Mouse (Mus musculus) lung, embryonic 14.5 days (tissue): Measurements from ENCODE around the gene Ubald1. TPM values are rescaled to one million over a fixed set of nuclear protein-coding genes. Genes with fewer than 3 reads are reported as not detected.

ENCODE experiments used
- ATAC-seq: fragments of 200-750 bp; cut with Nextera tagmentation; 2 replicates; pipeline ENCODE4 v1.8.0; 2017; ENCODE audit warnings: mild to moderate bottlenecking, moderate TSS enrichment, moderate library complexity; ENCODE audit not compliant: insufficient read depth
- DNase-seq: peaks from one replicate; pipeline ENCODE4 v3.0.0-alpha.2; 2015
- H3K27ac ChIP-seq: fragments of 300-500 bp; sonication (generic); 2 replicates; pipeline ENCODE4 v1.5.1; 2014; ENCODE audit warnings: low read depth, mild to moderate bottlenecking, moderate library complexity
- H3K27me3 ChIP-seq: fragments of 300-500 bp; sonication (generic); 2 replicates; pipeline ENCODE4 v1.6.1; 2014; ENCODE audit warnings: low read length, control low read depth; ENCODE audit not compliant: insufficient read depth
- H3K36me3 ChIP-seq: fragments of 300-500 bp; sonication (generic); 2 replicates; pipeline ENCODE4 v1.6.1; 2014; ENCODE audit warnings: control low read depth; ENCODE audit not compliant: insufficient read depth
- H3K4me1 ChIP-seq: fragments of 300-500 bp; sonication (generic); 2 replicates; pipeline ENCODE4 v1.6.1; 2014; ENCODE audit warnings: antibody characterized with exemption, control low read depth; ENCODE audit not compliant: insufficient read depth
- H3K4me2 ChIP-seq: fragments of 300-500 bp; sonication (generic); 2 replicates; pipeline ENCODE4 v1.6.1; 2014; ENCODE audit warnings: mild to moderate bottlenecking
- H3K4me3 ChIP-seq: fragments of 300-500 bp; sonication (generic); 2 replicates; pipeline ENCODE4 v1.5.1; 2014; ENCODE audit warnings: low read depth, low read length
- H3K9ac ChIP-seq: fragments of 300-500 bp; sonication (generic); 2 replicates; pipeline ENCODE4 v1.6.1; 2014
- H3K9me3 ChIP-seq: fragments of 300-500 bp; sonication (generic); 2 replicates; pipeline ENCODE4 v1.6.1; 2016; ENCODE audit warnings: low read depth, low read length, control low read depth
- CTCF ChIP-seq: IDR thresholded peaks from 2 replicates; pipeline ENCODE4 v1.5.1; 2016; ENCODE audit warnings: antibody characterized with exemption, low read depth
- WGBS: fragments of 180-500 bp; shearing (Covaris S2); extraction: QIAGEN DNeasy Blood & Tissue Kit; methylation state at CpG from one replicate; pipeline ENCODE4 v1.1.7; 2014; 5-methylcytosine and 5-hydroxymethylcytosine counted together
- polyA plus RNA-seq: library from polyadenylated mRNA; unstranded; fragments of >200 nt; fragmentation: Nextera tagmentation; extraction: Ambion mirVana; gene quantifications from 2 replicates; pipeline ENCODE4 v1.2.1, GENCODE M21; 2014

Gene Ubald1
- polyA plus RNA-seq, 1 experiment from 2014 or later: 39.3 TPM

DNA sequence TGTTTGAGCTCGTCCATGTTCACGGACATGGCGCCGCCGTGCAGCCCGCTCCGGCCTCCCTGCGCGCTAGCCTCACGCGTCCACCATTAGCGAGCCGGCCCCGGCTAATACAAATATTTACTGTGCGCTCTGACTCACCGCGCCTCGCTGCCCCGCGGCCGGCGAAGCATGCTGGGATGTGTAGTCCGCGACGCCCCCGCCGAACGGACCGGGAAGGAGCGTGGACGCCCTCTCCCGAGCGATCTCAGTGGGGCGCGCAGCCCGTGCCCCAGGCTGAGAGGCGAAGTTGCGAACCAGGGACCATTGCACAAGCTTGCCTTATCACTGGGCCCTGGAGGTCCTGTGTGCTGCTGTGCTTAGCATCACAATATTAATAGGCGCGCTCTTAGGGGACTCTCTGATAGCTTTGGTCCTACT is 399 bp downstream of the Ubald1 start:
- no peaks in the 10 kb centered on the region for H3K9me3 ChIP-seq
- H3K27me3 ChIP-seq: no peaks in the 10 kb centered on the region
- peak; percentile 38 for TF ChIP-seq CTCF
- WGBS: under 1% methylated on average over 40 of the region's 40 CpGs
- peak overlapping the region; percentile 80 for H3K4me3 ChIP-seq
- peak; percentile 73 for ATAC-seq
- peak overlapping the region; percentile 95 for H3K4me2 ChIP-seq
- H3K4me1 ChIP-seq: peaks cover 19% of the 10 kb centered on the region
- peak; percentile 94 for DNase-seq
- peaks cover 18% of the 10 kb centered on the region for H3K36me3 ChIP-seq
- H3K9ac ChIP-seq: peak overlapping the region; percentile 88
- H3K27ac ChIP-seq: peak overlapping the region; percentile 100

DNA sequence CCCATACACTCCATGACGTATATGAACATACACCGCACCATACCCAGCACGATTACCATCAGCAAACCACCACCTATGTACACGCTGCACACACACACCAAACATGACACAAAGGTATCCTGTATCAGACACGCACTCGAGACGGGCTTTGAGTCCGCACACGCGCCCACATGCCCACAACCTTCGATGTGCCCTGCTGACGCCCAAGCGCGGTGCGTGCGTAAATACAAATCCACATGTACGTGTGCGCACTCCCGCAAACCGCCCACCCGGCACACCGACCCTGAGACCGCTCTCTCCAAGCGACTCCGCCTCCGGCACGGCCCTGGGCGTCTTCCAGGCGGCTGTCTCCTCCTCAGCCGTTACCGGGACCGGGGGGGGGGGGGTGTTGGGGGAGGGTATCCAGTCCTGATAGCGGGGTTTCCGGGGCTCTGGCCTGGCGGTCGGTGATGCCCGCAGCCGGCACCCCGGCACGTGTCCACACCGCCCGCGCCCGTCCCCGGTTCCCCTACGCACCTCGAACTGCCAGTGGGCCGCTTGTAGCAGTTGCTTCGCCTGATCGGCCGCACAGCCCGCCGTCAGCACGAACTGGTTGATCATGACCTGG is 911 bp downstream of the Ubald1 start:
- H3K4me2 ChIP-seq: peak overlapping the region; percentile 95
- no peaks in the 10 kb centered on the region for H3K27me3 ChIP-seq
- peaks cover 19% of the 10 kb centered on the region for H3K4me1 ChIP-seq
- DNase-seq (peak; percentile 55), ATAC-seq (peak; percentile 5; the same call in 1 of the 2 replicates)
- H3K9ac ChIP-seq: peak overlapping the region; percentile 88
- 1% methylated on average over 43 of the region's 54 CpGs for WGBS
- H3K4me3 ChIP-seq: peak overlapping the region; percentile 80
- H3K27ac ChIP-seq: peak overlapping the region; percentile 100
- H3K9me3 ChIP-seq: no peaks in the 10 kb centered on the region
- peaks cover 23% of the 10 kb centered on the region for H3K36me3 ChIP-seq
- TF ChIP-seq CTCF: no peak

DNA sequence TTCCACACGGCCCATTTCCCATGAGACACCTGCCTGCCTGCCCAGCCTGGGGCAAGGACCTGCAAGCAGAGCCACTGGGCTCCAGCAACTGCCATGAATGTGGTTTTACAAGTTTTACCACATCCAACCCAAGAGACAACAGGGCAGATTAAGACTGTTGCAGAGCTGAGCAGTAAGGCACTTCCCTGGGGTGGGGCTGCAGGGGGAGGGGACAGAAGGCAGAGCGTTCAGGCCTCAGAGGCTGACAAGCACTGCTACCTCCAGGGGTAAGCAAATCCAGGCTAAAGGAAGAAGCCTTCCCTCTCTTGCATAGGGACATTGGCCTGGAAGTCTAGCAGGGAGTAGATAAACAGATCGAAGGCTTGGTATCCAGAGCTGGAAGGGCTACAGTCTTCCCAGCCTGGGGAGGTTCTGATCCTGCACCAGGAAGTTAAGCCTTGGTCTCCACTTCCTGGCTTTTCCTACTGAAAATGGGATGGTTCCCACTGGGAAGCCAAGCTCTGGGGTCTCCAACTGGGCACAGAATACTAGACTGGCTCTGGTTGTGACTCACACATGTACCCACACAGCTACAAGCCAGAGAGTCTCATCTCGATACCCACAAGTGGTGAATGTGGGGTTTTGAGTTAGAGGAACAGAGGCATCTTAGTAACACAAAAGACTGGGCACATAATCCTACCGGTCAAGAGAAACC is 1.8 kb downstream of the Ubald1 start:
- H3K9ac ChIP-seq: peak overlapping the region; percentile 88
- H3K9me3 ChIP-seq: no peaks in the 10 kb centered on the region
- peak overlapping the region; percentile 80 for H3K4me3 ChIP-seq
- peaks cover 19% of the 10 kb centered on the region for H3K4me1 ChIP-seq
- WGBS: 16% methylated on average over 5 of the region's 5 CpGs
- no peaks in the 10 kb centered on the region for H3K27me3 ChIP-seq
- H3K4me2 ChIP-seq: peak overlapping the region; percentile 95
- TF ChIP-seq CTCF: no peak
- DNase-seq (peak; percentile 48), ATAC-seq (no peak)
- H3K36me3 ChIP-seq: peaks cover 31% of the 10 kb centered on the region
- peak overlapping the region; percentile 100 for H3K27ac ChIP-seq

DNA sequence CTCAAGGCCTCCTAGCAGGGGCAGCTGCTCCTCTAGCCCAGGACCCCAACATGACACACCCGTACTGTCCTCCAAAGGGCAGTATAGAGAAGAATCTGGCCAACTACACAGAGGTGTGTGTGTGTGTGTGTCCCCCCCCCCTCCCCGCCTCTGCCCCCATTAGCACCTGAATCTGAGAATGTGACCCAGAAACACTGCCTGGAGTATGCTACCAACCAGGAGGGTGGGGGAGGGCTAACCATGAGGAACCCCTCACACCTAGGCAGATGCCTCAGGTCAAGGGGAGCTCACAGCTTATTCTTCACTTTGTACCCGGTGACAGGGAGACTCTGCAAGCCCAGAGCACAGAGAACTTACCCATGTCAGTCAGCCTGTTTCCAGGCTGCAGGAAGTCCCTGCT is 2.4 kb downstream of the Ubald1 start:
- WGBS: 63% methylated on average over 3 of the region's 3 CpGs
- Histone ChIP-seq H3K9ac (peak overlapping the region; percentile 88), H3K4me1 (peaks cover 19% of the 10 kb centered on the region)

DNA sequence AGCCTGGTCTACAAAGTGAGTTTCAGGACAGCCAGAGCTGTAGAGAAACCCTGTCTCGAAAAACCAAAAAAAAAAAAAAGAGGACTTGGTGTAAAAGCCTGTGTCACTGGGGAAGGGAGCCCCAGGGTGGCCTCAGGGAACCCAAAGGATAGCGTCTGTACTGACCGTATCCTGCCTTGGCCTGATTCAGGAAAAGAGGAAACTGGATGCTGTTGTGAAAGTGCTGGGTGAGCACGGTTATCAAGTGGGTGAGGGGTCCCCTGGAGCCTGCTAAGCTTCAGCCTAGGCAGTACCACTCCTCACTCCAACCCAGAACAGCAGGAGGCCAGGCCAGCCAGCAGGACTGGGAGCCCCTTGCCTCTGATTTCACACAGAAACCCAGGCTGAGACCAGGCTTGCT is 2.9 kb downstream of the Ubald1 start:
- Histone ChIP-seq H3K4me1 (peaks cover 19% of the 10 kb centered on the region), H3K9ac (peak overlapping the region; percentile 13; the same call in 1 of the 2 replicates), H3K4me3 (peak overlapping the region; percentile 80), H3K4me2 (peak overlapping the region; percentile 95), H3K27ac (peak overlapping the region; percentile 100; the same call in 1 of the 2 replicates), H3K9me3 (no peaks in the 10 kb centered on the region), H3K36me3 (peaks cover 32% of the 10 kb centered on the region), H3K27me3 (no peaks in the 10 kb centered on the region)
- no peak for ATAC-seq
- 87% methylated on average over 4 of the region's 4 CpGs for WGBS
- no peak for TF ChIP-seq CTCF
- no peak for DNase-seq

More for the DNA sequence above, 2.4 kb downstream of the Ubald1 start:
- Histone ChIP-seq H3K27ac (peak overlapping the region; percentile 100), H3K9me3 (no peaks in the 10 kb centered on the region), H3K27me3 (no peaks in the 10 kb centered on the region), H3K36me3 (peaks cover 32% of the 10 kb centered on the region), H3K4me2 (peak overlapping the region; percentile 95), H3K4me3 (peak overlapping the region; percentile 80)
- DNase-seq: no peak
- ATAC-seq: no peak
- no peak for TF ChIP-seq CTCF

DNA sequence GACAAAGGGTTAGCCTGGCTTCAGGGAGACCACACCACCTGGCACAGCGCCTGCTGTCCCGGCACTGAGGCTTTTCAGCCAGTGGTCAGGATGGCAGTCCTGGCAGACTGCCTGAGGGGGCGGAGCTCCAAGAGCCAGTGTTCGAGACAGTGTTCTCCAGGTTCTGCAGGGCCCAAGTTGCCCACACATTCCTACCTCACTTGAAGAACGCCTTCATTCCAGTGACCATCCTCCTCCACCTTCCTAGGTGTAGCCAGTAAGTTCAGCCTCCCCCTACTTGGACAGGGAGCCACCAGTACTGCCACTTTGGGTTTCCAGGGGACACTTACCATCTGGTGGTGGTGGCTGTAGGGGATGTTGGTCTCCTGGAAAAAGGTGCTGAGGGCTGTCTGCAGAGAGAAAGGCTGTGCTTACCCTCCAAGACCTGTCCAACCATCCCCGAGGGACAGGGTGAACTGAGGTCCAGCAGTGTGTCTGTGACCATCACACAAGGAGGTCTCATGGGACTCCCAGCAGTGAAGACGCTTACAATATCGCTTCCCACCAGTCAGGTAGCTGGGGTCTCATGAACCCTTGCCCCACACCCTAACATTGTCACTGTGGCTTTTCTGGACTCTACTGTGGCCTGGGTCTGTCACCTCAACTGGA is 4.0 kb downstream of the Ubald1 start:
- Histone ChIP-seq H3K36me3 (peaks cover 32% of the 10 kb centered on the region), H3K4me1 (peaks cover 13% of the 10 kb centered on the region), H3K4me3 (no peak overlapping the region), H3K4me2 (peak overlapping the region; percentile 29), H3K27ac (peak overlapping the region; percentile 73), H3K27me3 (no peaks in the 10 kb centered on the region), H3K9me3 (no peaks in the 10 kb centered on the region), H3K9ac (peak overlapping the region; percentile 0; the same call in 1 of the 2 replicates)
- TF ChIP-seq CTCF: no peak
- ATAC-seq (no peak), DNase-seq (peak; percentile 85)
- WGBS: 57% methylated on average over 8 of the region's 8 CpGs
